Mouse (Mus musculus) ES-Bruce4 (cell line): ENCODE measurements at regions not wholly inside any gene's neighbourhood (a gene's known extent, or its start where the extent isn't known, plus 50 kb on each side); places are given as distances from the start of the nearest gene placed in this dataset.
A peak's percentile ranks its signal among the peaks of the same experiment; 100 is the strongest.

Experiments used
- H3K27ac ChIP-seq: 2 replicates; pipeline ENCODE4 v1.5.1; 2012; ENCODE audit warnings: low read length, inconsistent platforms; ENCODE audit not compliant: insufficient read depth
- H3K27me3 ChIP-seq: 2 replicates; pipeline ENCODE4 v1.6.1; 2012; ENCODE audit warnings: mild to moderate bottlenecking, low read length, inconsistent platforms; ENCODE audit not compliant: control insufficient read depth, poor library complexity, insufficient read depth, severe bottlenecking
- H3K36me3 ChIP-seq: 2 replicates; pipeline ENCODE4 v1.6.1; 2012; ENCODE audit warnings: inconsistent platforms, mild to moderate bottlenecking, low read length, moderate library complexity; ENCODE audit not compliant: control insufficient read depth, poor library complexity, insufficient read depth, severe bottlenecking
- H3K4me1 ChIP-seq: one replicate; pipeline ENCODE4 v1.8.1; 2011; ENCODE audit warnings: low read length; ENCODE audit not compliant: control insufficient read depth, insufficient read depth
- H3K4me3 ChIP-seq: 2 replicates; pipeline ENCODE4 v1.5.1; 2011; ENCODE audit warnings: low read depth, mild to moderate bottlenecking, low read length
- H3K9ac ChIP-seq: 2 replicates; pipeline ENCODE4 v1.6.1; 2012; ENCODE audit warnings: low read depth, mild to moderate bottlenecking, inconsistent platforms; ENCODE audit not compliant: poor library complexity, severe bottlenecking
- H3K9me3 ChIP-seq: replicated peaks from 2 replicates; pipeline ENCODE4 v1.6.1; 2012; ENCODE audit warnings: mild to moderate bottlenecking, low read length, inconsistent platforms; ENCODE audit not compliant: control insufficient read depth, poor library complexity, insufficient read depth, severe bottlenecking
- CTCF ChIP-seq: IDR thresholded peaks from one replicate; pipeline ENCODE4 v1.8.1; 2011; ENCODE audit warnings: low read depth, low read length
- EP300 ChIP-seq: IDR thresholded peaks from 2 replicates; pipeline ENCODE4 v1.6.1; 2011; ENCODE audit warnings: low read depth, low read length; ENCODE audit not compliant: insufficient read depth
- POLR2A ChIP-seq: IDR thresholded peaks from one replicate; pipeline ENCODE4 v1.8.1; 2011; ENCODE audit warnings: low read length; ENCODE audit not compliant: insufficient read depth

GRCm38 (mm10) chr8:88948981-88949380 lies 95.0 kb downstream of the Sall1 start:
- Histone ChIP-seq H3K4me3 (no peak overlapping the region), H3K27me3 (no peaks in the 10 kb centered on the region), H3K36me3 (no peaks in the 10 kb centered on the region), H3K9me3 (no peaks in the 10 kb centered on the region), H3K27ac (peak overlapping the region; percentile 91), H3K4me1 (peaks cover 14% of the 10 kb centered on the region), H3K9ac (peak overlapping the region; percentile 62)
- TF ChIP-seq CTCF (no peak), EP300 (0 out of 2 replicates have a peak, but pooled peaks have one; percentile 20)

DNA sequence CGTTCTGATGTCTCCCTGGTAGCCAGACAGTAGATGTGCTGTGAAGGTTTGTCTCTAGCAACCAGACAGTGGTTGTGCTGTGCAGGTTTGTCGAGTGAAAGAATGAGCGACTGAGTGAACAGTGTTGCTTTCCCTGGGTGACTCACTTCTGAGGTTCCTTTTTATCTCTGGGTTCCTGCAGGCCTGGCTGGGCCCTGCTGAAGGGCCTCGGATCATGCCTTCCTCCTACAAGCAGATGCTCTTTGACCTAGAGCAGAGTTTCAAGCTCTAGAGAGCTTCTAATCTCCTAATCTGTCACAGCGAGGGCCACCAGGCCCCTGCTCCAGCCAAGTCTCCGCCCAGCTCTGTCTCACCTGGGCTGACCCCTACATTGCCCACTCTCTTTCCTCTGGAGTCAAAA lies 95.6 kb downstream of the Sall1 start:
- Histone ChIP-seq H3K4me3 (no peak overlapping the region), H3K36me3 (no peaks in the 10 kb centered on the region), H3K9me3 (no peaks in the 10 kb centered on the region), H3K4me1 (peaks cover 14% of the 10 kb centered on the region), H3K9ac (peak overlapping the region; percentile 62), H3K27me3 (no peaks in the 10 kb centered on the region), H3K27ac (peak overlapping the region; percentile 23)
- TF ChIP-seq EP300 (no peak), POLR2A (no peak), CTCF (no peak)

DNA sequence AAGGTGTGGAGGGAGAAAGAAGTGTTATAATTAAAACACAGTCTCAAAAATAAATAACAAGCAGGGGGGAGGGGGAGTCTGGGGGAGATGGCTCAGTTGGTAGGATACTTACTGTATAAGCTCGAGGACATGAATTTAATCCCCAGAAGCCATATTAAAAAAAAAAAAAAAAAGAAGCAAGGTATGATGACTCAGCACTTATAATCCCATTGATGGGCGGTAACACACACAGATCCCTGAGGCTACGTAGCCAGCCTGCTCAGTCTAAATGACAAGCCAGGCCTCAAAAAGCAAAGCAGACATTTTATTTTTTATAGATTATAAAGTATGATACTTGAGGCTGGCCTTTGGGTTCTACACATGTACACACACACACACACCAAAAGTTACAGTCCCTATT lies 96.6 kb downstream of the Sall1 start:
- Histone ChIP-seq H3K4me1 (peaks cover 13% of the 10 kb centered on the region), H3K36me3 (no peaks in the 10 kb centered on the region), H3K4me3 (no peak overlapping the region), H3K9me3 (no peaks in the 10 kb centered on the region), H3K27ac (no peak overlapping the region), H3K27me3 (no peaks in the 10 kb centered on the region), H3K9ac (peak overlapping the region; percentile 62; the same call in 1 of the 2 replicates)
- TF ChIP-seq EP300 (0 out of 2 replicates have a peak, but pooled peaks have one; percentile 18), CTCF (no peak), POLR2A (no peak)

GRCm38 (mm10) chr8:88945656-88946055 lies 98.3 kb downstream of the Sall1 start:
- Histone ChIP-seq H3K4me3 (no peak overlapping the region), H3K27ac (peak overlapping the region; percentile 12; the same call in 1 of the 2 replicates), H3K36me3 (no peaks in the 10 kb centered on the region), H3K9ac (no peak overlapping the region), H3K9me3 (no peaks in the 10 kb centered on the region), H3K27me3 (no peaks in the 10 kb centered on the region), H3K4me1 (peaks cover 13% of the 10 kb centered on the region)
- no peak for TF ChIP-seq CTCF

GRCm38 (mm10) chr8:88944038-88944437 lies 99.9 kb downstream of the Sall1 start:
- Histone ChIP-seq H3K4me1 (peaks cover 13% of the 10 kb centered on the region), H3K36me3 (no peaks in the 10 kb centered on the region), H3K27ac (no peak overlapping the region), H3K27me3 (no peaks in the 10 kb centered on the region), H3K9ac (peak overlapping the region; percentile 67), H3K4me3 (no peak overlapping the region), H3K9me3 (no peaks in the 10 kb centered on the region)
- TF ChIP-seq CTCF (peak; percentile 68), EP300 (no peak)

- H3K4me3 ChIP-seq, result no peak overlapping the region
- no peaks in the 10 kb centered on the region for H3K27me3 ChIP-seq
- H3K9ac ChIP-seq, result no peak overlapping the region
- H3K9me3 ChIP-seq, result no peaks in the 10 kb centered on the region
- H3K4me1 ChIP-seq, result no peaks in the 10 kb centered on the region
- TF ChIP-seq POLR2A, result no peak
- TF ChIP-seq CTCF, result no peak
- no peak for TF ChIP-seq EP300
- H3K27ac ChIP-seq, result no peak overlapping the region
- no peaks in the 10 kb centered on the region for H3K36me3 ChIP-seq
Measured at GRCm38 (mm10) chr8:88939071-88939746, 104.8 kb downstream of the Sall1 start.
